Mouse (Mus musculus) gastrocnemius, postnatal 25 days (tissue): ENCODE measurements around the gene Mmp13. TPM values are rescaled to one million over a fixed set of nuclear protein-coding genes. Genes with fewer than 3 reads are reported as not detected.
"Not testable (repeated sequence)": the region's sequence is repeated elsewhere in the genome, so short reads cannot be mapped to it uniquely, and the experiment has no call there.

Experiments used
- DNase-seq: peaks from one replicate; pipeline ENCODE4 v3.0.0; 2022
- long read RNA-seq, 2 experiments: library from polyadenylated mRNA; stranded (forward); transcript quantifications; one replicate each; pipeline ENCODE4 v2.0.0; 2021
- total RNA-seq, 2 experiments: library from RNA; stranded (reverse); gene quantifications; 1 replicate in 1 of 2; 2 replicates in 1 of 2; pipeline ENCODE4 v1.2.3; 2021

Mmp13 gene
- not detected for total RNA-seq
- long read RNA-seq, experiment 1, result 0 reads
- long read RNA-seq, experiment 2, result 0 reads

GRCm38 (mm10) chr9:7272214-7272613 lies at the start of gene Mmp13:
Mmp13 (plus strand) TSS chr9:7272514.
- no peak for DNase-seq

GRCm38 (mm10) chr9:7238619-7239018 lies 33.7 kb upstream of the Mmp13 start:
- DNase-seq, result no peak

- no peak for DNase-seq
Observed at GRCm38 (mm10) chr9:7239967-7240366, 32.3 kb upstream of the Mmp13 start.

- no peak for DNase-seq
Observed at GRCm38 (mm10) chr9:7252797-7253654, 19.3 kb upstream of the Mmp13 start.

GRCm38 (mm10) chr9:7261667-7262066 lies 10.6 kb upstream of the Mmp13 start:
- no peak for DNase-seq

GRCm38 (mm10) chr9:7270071-7270470 lies 2.2 kb upstream of the Mmp13 start:
- DNase-seq, result no peak

- DNase-seq, result no peak
Observed at GRCm38 (mm10) chr9:7282565-7283302, 10.4 kb downstream of the Mmp13 start.

GRCm38 (mm10) chr9:7283303-7283684 lies 11.0 kb downstream of the Mmp13 start:
- DNase-seq, result not testable (repeated sequence)

- DNase-seq, result no peak
Observed at GRCm38 (mm10) chr9:7289501-7289900, 17.2 kb downstream of the Mmp13 start.

GRCm38 (mm10) chr9:7289901-7290300 lies 17.6 kb downstream of the Mmp13 start:
- no peak for DNase-seq

- DNase-seq, result no peak
Observed at GRCm38 (mm10) chr9:7292132-7292531, 19.8 kb downstream of the Mmp13 start.

GRCm38 (mm10) chr9:7331847-7332246 lies 59.5 kb downstream of the Mmp13 start:
- DNase-seq, result no peak

Other genes starting within 250 kb of the Mmp13 start
- gene Dync2h1, start 88.1 kb upstream of the Mmp13 start, total RNA-seq, result 1 to 10 TPM; 1.7 to 2.1 TPM
- 10 to 100 TPM; 60.8 to 65.4 TPM for gene Dcun1d5, start 88.0 kb upstream of the Mmp13 start, total RNA-seq
- gene Mmp12, start 71.9 kb downstream of the Mmp13 start, total RNA-seq, result not detected
- gene Mmp1b, start 115.5 kb downstream of the Mmp13 start, total RNA-seq, result not detected
- under 1 TPM; 0.20 to 0.83 TPM for gene Mmp3, start 173.3 kb downstream of the Mmp13 start, total RNA-seq
- not detected for gene Mmp10, start 229.8 kb downstream of the Mmp13 start, total RNA-seq